Mouse (Mus musculus): Measurements from ENCODE around the gene Nt5dc1. TPM values are rescaled to one million over a fixed set of nuclear protein-coding genes. Genes with fewer than 3 reads are reported as not detected.
"Not testable (repeated sequence)": the region's sequence is repeated elsewhere in the genome, so short reads cannot be mapped to it uniquely, and the experiment has no call there.

The Nt5dc1 gene
- polyA plus RNA-seq, 1 experiment from 2014 or later = 6.5 TPM

- Histone ChIP-seq H3K9ac (ENCODE audit: low read depth, low read length) (peak overlapping the region; percentile 98), H3K27me3 (ENCODE audit: control insufficient read depth, insufficient read depth, low read length) (no peaks in the 10 kb centered on the region), H3K4me3 (ENCODE audit: low read depth, low read length) (peak overlapping the region; percentile 99), H3K36me3 (ENCODE audit: control insufficient read depth, insufficient read depth, low read length) (no peaks in the 10 kb centered on the region), H3K4me2 (peak overlapping the region; percentile 94), H3K27ac (ENCODE audit: low read depth, low read length) (peak overlapping the region; percentile 77; the same call in 1 of the 2 replicates), H3K9me3 (replicated peaks; ENCODE audit: control insufficient read depth, low read length) (no peaks in the 10 kb centered on the region), H3K4me1 (ENCODE audit: control insufficient read depth, insufficient read depth, low read length) (peaks cover 11% of the 10 kb centered on the region)
- WGBS (ENCODE audit: insufficient replicate concordance) = 19% methylated on average over 14 of the region's 14 CpGs
- ATAC-seq (replicated peaks; ENCODE audit: insufficient number of reproducible peaks, low FRiP score, low TSS enrichment) = peak; percentile 7
Observed at GRCm38 (mm10) chr10:34281211-34281961, 137.0 kb downstream of the Nt5dc1 start.

- Histone ChIP-seq H3K9me3 (replicated peaks; ENCODE audit: control insufficient read depth, low read length) (no peaks in the 10 kb centered on the region), H3K4me2 (peak overlapping the region; percentile 57), H3K4me3 (ENCODE audit: low read depth, low read length) (peak overlapping the region; percentile 25), H3K27me3 (ENCODE audit: control insufficient read depth, insufficient read depth, low read length) (no peaks in the 10 kb centered on the region), H3K4me1 (ENCODE audit: control insufficient read depth, insufficient read depth, low read length) (peaks cover 11% of the 10 kb centered on the region), H3K9ac (ENCODE audit: low read depth, low read length) (no peak overlapping the region), H3K36me3 (ENCODE audit: control insufficient read depth, insufficient read depth, low read length) (no peaks in the 10 kb centered on the region), H3K27ac (ENCODE audit: low read depth, low read length) (no peak overlapping the region)
- WGBS (ENCODE audit: insufficient replicate concordance) = 26% methylated on average over 13 of the region's 13 CpGs
- no peak for ATAC-seq (replicated peaks; ENCODE audit: insufficient number of reproducible peaks, low FRiP score, low TSS enrichment)
Observed at GRCm38 (mm10) chr10:34280591-34281175, 137.7 kb downstream of the Nt5dc1 start.

GRCm38 (mm10) chr10:34271681-34272080, 146.7 kb downstream of the Nt5dc1 start:
- H3K4me3 ChIP-seq (ENCODE audit: low read depth, low read length) = no peak overlapping the region
- no peaks in the 10 kb centered on the region for H3K4me1 ChIP-seq (ENCODE audit: control insufficient read depth, insufficient read depth, low read length)
- no peak overlapping the region for H3K27ac ChIP-seq (ENCODE audit: low read depth, low read length)
- no peaks in the 10 kb centered on the region for H3K36me3 ChIP-seq (ENCODE audit: control insufficient read depth, insufficient read depth, low read length)
- 59% methylated on average over 7 of the region's 7 CpGs for WGBS (ENCODE audit: insufficient replicate concordance)
- no peak overlapping the region for H3K9ac ChIP-seq (ENCODE audit: low read depth, low read length)
- ATAC-seq (replicated peaks; ENCODE audit: insufficient number of reproducible peaks, low FRiP score, low TSS enrichment) = no peak
- H3K4me2 ChIP-seq = no peak overlapping the region
- H3K27me3 ChIP-seq (ENCODE audit: control insufficient read depth, insufficient read depth, low read length) = no peaks in the 10 kb centered on the region
- no peaks in the 10 kb centered on the region for H3K9me3 ChIP-seq (replicated peaks; ENCODE audit: control insufficient read depth, low read length)

GRCm38 (mm10) chr10:34267312-34268070, 150.9 kb downstream of the Nt5dc1 start:
- ATAC-seq (replicated peaks; ENCODE audit: insufficient number of reproducible peaks, low FRiP score, low TSS enrichment) = no peak
- 65% methylated on average over 5 of the region's 5 CpGs for WGBS (ENCODE audit: insufficient replicate concordance)
- no peak overlapping the region for H3K4me3 ChIP-seq (ENCODE audit: low read depth, low read length)
- H3K9ac ChIP-seq (ENCODE audit: low read depth, low read length) = no peak overlapping the region
- H3K4me1 ChIP-seq (ENCODE audit: control insufficient read depth, insufficient read depth, low read length) = no peaks in the 10 kb centered on the region
- no peaks in the 10 kb centered on the region for H3K27me3 ChIP-seq (ENCODE audit: control insufficient read depth, insufficient read depth, low read length)
- H3K9me3 ChIP-seq (replicated peaks; ENCODE audit: control insufficient read depth, low read length) = no peaks in the 10 kb centered on the region
- no peak overlapping the region for H3K4me2 ChIP-seq
- H3K27ac ChIP-seq (ENCODE audit: low read depth, low read length) = no peak overlapping the region
- no peaks in the 10 kb centered on the region for H3K36me3 ChIP-seq (ENCODE audit: control insufficient read depth, insufficient read depth, low read length)

GRCm38 (mm10) chr10:34265106-34265505, 153.2 kb downstream of the Nt5dc1 start:
- Histone ChIP-seq H3K4me1 (ENCODE audit: control insufficient read depth, insufficient read depth, low read length) (no peaks in the 10 kb centered on the region), H3K27ac (ENCODE audit: low read depth, low read length) (no peak overlapping the region), H3K4me3 (ENCODE audit: low read depth, low read length) (no peak overlapping the region), H3K27me3 (ENCODE audit: control insufficient read depth, insufficient read depth, low read length) (no peaks in the 10 kb centered on the region), H3K36me3 (ENCODE audit: control insufficient read depth, insufficient read depth, low read length) (no peaks in the 10 kb centered on the region), H3K9ac (ENCODE audit: low read depth, low read length) (no peak overlapping the region), H3K9me3 (replicated peaks; ENCODE audit: control insufficient read depth, low read length) (no peaks in the 10 kb centered on the region), H3K4me2 (no peak overlapping the region)
- WGBS (ENCODE audit: insufficient replicate concordance) = 79% methylated on average over 4 of the region's 4 CpGs
- no peak for ATAC-seq (replicated peaks; ENCODE audit: insufficient number of reproducible peaks, low FRiP score, low TSS enrichment)

- not testable (repeated sequence) for H3K27me3 ChIP-seq (ENCODE audit: control insufficient read depth, insufficient read depth, low read length); H3K4me1 ChIP-seq (ENCODE audit: control insufficient read depth, insufficient read depth, low read length); H3K4me3 ChIP-seq (ENCODE audit: low read depth, low read length); H3K36me3 ChIP-seq (ENCODE audit: control insufficient read depth, insufficient read depth, low read length); H3K9me3 ChIP-seq (replicated peaks; ENCODE audit: control insufficient read depth, low read length); H3K4me2 ChIP-seq; ATAC-seq (replicated peaks; ENCODE audit: insufficient number of reproducible peaks, low FRiP score, low TSS enrichment); H3K27ac ChIP-seq (ENCODE audit: low read depth, low read length); H3K9ac ChIP-seq (ENCODE audit: low read depth, low read length)
- whole genome bisulfite sequencing (ENCODE audit: insufficient replicate concordance) = 80% methylated on average over 9 of the region's 9 CpGs
Observed at GRCm38 (mm10) chr10:34252833-34253232, 165.5 kb downstream of the Nt5dc1 start.

GRCm38 (mm10) chr10:34249594-34249993, 168.8 kb downstream of the Nt5dc1 start:
- no peaks in the 10 kb centered on the region for H3K4me1 ChIP-seq (ENCODE audit: control insufficient read depth, insufficient read depth, low read length)
- 47% methylated on average over 2 of the region's 2 CpGs for WGBS (ENCODE audit: insufficient replicate concordance)
- ATAC-seq (replicated peaks; ENCODE audit: insufficient number of reproducible peaks, low FRiP score, low TSS enrichment) = no peak
- no peaks in the 10 kb centered on the region for H3K27me3 ChIP-seq (ENCODE audit: control insufficient read depth, insufficient read depth, low read length)
- H3K9ac ChIP-seq (ENCODE audit: low read depth, low read length) = no peak overlapping the region
- H3K9me3 ChIP-seq (replicated peaks; ENCODE audit: control insufficient read depth, low read length) = no peaks in the 10 kb centered on the region
- H3K36me3 ChIP-seq (ENCODE audit: control insufficient read depth, insufficient read depth, low read length) = no peaks in the 10 kb centered on the region
- no peak overlapping the region for H3K4me3 ChIP-seq (ENCODE audit: low read depth, low read length)
- no peak overlapping the region for H3K27ac ChIP-seq (ENCODE audit: low read depth, low read length)
- H3K4me2 ChIP-seq = no peak overlapping the region

- WGBS (ENCODE audit: insufficient replicate concordance) = 65% methylated on average over 3 of the region's 3 CpGs
- no peaks in the 10 kb centered on the region for H3K27me3 ChIP-seq (ENCODE audit: control insufficient read depth, insufficient read depth, low read length)
- no peak for ATAC-seq (replicated peaks; ENCODE audit: insufficient number of reproducible peaks, low FRiP score, low TSS enrichment)
- no peaks in the 10 kb centered on the region for H3K9me3 ChIP-seq (replicated peaks; ENCODE audit: control insufficient read depth, low read length)
- no peak overlapping the region for H3K4me3 ChIP-seq (ENCODE audit: low read depth, low read length)
- no peak overlapping the region for H3K9ac ChIP-seq (ENCODE audit: low read depth, low read length)
- H3K4me1 ChIP-seq (ENCODE audit: control insufficient read depth, insufficient read depth, low read length) = no peaks in the 10 kb centered on the region
- no peak overlapping the region for H3K4me2 ChIP-seq
- H3K27ac ChIP-seq (ENCODE audit: low read depth, low read length) = no peak overlapping the region
- no peaks in the 10 kb centered on the region for H3K36me3 ChIP-seq (ENCODE audit: control insufficient read depth, insufficient read depth, low read length)
Observed at GRCm38 (mm10) chr10:34247757-34248156, 170.6 kb downstream of the Nt5dc1 start.

All from heart, embryonic 11.5 days (tissue).